Mouse (Mus musculus) cortical plate, adult 2 months (tissue): ENCODE results near the gene Angptl1. TPM values are rescaled to one million over a fixed set of nuclear protein-coding genes. Genes with fewer than 3 reads are reported as not detected.

Source experiments
- H3K27ac ChIP-seq: fragments of 200-500 bp; 2 replicates; pipeline ENCODE4 v1.5.1; 2012; ENCODE audit warnings: low read length, control low read depth, inconsistent platforms; ENCODE audit not compliant: insufficient read depth
- H3K4me1 ChIP-seq: fragments of 200-500 bp; 2 replicates; pipeline ENCODE4 v1.6.1; 2011; ENCODE audit warnings: low read length; ENCODE audit not compliant: control insufficient read depth, insufficient read depth
- H3K4me3 ChIP-seq: fragments of 200-500 bp; 2 replicates; pipeline ENCODE4 v1.5.1; 2011; ENCODE audit warnings: mild to moderate bottlenecking, low read length, control low read depth; ENCODE audit not compliant: insufficient read depth
- CTCF ChIP-seq: fragments of 200-500 bp; IDR thresholded peaks from 2 replicates; pipeline ENCODE4 v1.5.1; 2011; ENCODE audit warnings: mild to moderate bottlenecking, control low read depth, low read length; ENCODE audit not compliant: insufficient read depth; ENCODE audit errors: extremely low read depth
- POLR2A ChIP-seq: fragments of 200-500 bp; IDR thresholded peaks from 2 replicates; pipeline ENCODE4 v1.6.1; 2011; ENCODE audit warnings: mild to moderate bottlenecking, low read length, control low read depth; ENCODE audit not compliant: insufficient read depth; ENCODE audit errors: extremely low read depth
- polyA plus RNA-seq: library from polyadenylated mRNA; depleted of rRNA; stranded (reverse); fragments of >200 nt; gene quantifications from 2 replicates; pipeline ENCODE4 v1.2.3, GENCODE M21; 2012; rRNA removed

Angptl1 gene
- polyA plus RNA-seq, 1 experiment = 0.67 TPM

DNA sequence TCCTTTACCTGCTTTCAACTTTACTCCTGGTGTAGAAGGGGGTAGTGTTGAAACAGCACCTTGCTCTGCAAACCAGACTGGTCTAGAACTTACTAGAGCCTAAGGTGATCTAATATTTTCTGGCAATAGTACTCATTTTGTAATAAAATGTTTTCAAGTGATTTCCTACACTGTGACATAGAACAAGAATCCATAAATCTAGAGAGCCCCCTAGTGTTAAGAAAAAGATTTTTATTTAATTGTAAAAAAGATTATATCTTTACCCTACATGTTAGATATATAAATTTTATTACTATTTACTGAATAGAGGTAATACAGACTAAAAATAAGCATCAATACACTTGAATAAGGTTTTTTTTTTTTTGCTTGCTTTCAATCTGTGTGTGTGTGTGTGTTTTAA, 71.5 kb downstream of the Angptl1 start:
- Histone ChIP-seq H3K4me1 (no peaks in the 10 kb centered on the region), H3K4me3 (no peak overlapping the region), H3K27ac (no peak overlapping the region)
- no peak for TF ChIP-seq POLR2A
- TF ChIP-seq CTCF = no peak

Other genes with a start within 250 kb of the Angptl1 start
- gene Tor3a, start 164.2 kb upstream of the Angptl1 start, polyA plus RNA-seq = 7.4 and 9.1 TPM in 2 replicates
- 47.3 and 48.0 TPM in 2 replicates for gene Fam20b, start 119.5 kb upstream of the Angptl1 start, polyA plus RNA-seq
- gene Ralgps2, start 101.1 kb downstream of the Angptl1 start, polyA plus RNA-seq = 17.9 and 18.9 TPM in 2 replicates